Mouse (Mus musculus): Measurements from ENCODE around the gene Nat14.
A peak's percentile ranks its signal among the peaks of the same experiment; 100 is the strongest.

Gene Nat14

DNA sequence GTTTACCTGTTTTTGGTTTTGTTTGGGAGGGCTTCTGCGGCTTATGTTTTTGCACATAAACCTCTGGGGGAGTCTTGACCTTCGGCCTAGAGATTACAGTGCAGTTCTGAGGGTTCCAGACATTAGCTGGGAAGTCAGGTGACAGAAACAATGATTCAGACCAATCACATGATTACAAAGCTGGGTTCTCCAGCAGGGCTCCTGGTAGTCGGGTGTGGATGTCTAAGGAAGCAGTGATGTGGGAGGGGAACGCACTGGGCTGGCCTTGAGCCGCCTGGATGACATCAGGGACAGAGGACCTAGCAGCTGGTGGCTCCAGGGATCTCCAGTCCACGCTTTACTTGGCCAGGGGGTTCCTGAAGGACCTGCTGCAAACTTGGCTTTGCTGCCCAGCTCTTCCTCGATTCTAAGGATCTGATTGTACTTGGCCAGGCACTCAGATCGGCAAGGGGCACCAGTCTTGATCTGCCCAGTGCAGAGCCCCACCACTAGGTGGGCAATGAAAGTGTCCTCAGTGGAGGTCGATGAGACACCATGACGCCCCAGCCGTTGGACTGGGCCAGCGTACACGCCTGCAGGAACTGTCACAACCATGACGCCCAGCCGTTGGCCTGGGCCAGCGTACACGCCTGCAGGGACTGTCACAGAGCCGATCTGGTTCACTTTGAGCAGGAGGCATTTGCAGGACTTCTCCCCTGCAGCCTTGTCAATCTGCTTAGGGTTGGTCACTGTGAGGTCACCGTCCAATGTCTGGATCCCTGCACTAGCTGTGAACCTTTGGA is 28.9 kb downstream of the Nat14 start:
- DNase-seq (ENCODE audit: low read depth): peak; percentile 47

DNA sequence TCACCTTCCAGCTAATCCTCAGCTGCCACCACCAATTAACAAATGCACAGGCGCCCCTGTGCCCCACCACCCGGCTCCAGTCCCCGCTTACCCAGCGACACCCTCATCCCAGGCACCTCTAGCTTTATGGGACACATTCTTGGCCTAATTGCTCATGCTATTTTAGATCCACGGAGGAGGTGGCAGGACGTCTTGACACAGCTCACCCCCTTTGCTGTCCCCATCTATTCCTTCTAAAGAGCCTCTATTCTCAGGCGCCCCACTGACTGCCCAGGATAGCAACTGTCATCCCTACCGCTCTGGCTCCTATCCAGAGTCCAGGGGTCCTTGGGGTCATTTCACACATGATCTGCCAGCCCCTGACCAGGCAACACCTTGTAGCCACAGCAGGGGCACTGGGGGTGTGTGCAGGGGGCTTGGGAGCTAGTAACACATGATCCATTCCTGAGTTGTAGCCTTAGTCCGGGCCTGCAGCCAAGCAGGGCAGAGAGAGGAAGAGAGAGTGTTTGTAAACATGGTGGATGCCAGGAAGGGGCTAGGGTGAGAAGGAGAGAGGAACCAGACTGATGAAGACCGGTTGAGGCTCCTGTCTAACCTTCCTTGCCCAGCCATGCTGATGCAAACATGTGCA is 32.1 kb downstream of the Nat14 start:
- DNase-seq (ENCODE audit: low read depth): no peak

DNA sequence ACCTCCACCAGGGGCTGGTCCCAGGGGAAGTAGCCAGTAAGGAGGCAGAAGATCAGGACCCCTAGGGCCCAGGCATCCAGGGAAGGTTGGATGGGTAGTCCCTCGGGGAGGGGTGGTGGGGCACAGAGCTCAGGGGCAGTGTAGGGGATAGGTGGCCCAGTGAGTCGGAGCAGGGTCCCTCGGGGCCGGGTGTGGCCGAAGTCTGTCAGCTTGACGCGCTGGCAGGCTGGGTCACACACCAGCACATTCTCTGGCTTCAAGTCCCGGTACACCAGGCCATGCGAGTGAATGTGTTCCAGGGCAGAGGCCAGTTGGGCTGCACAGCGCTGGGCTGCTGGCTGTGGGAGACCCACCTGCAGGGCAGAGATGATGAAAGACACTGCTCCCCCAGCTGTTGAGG is 35.5 kb downstream of the Nat14 start:
- DNase-seq (ENCODE audit: low read depth): no peak

DNA sequence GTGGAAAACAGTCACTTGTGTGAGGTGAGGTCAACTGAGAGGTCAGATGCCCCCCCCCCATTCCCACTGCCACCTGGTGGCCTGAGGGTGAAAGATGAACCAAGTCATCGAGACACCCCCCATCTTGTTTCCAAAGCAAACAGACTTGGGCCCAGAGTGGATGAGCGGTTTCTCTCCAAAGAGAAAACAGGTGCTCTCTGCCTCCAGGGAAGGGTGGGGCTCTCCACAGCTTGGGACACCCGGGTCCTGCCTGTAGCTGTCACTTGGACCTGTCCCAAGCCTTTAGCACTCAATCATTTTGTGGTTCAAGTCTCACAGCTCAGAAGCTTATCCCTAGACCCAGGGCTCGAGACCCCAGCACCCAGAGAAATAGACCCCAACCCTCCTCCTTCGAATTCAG is 41.7 kb downstream of the Nat14 start:
- no peak for DNase-seq (ENCODE audit: low read depth)

DNA sequence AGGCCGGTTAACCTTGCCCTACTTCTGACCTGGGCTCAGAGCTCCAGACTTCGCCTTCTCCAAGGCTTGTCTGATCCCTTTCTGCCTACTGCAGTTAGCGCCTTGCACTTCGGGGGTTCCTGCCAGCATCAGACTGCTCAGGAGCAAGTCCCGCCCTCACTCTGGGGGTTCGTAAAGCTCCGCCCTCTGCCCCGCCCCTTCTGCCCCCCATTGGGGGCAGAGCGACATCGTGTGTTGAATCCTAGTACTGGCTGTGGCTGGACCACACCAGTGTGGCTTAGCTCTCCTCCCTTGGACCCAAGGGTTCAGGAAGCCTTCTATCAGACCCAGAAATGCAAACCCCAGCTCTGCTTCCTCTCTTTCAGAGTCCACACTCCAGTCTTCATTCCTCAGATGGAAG is 42.4 kb downstream of the Nat14 start, which contains the start of gene Sbk2:
Gene Sbk2, minus strand, starts transcription at position 135 of the 400 bp plus-strand sequence.
- DNase-seq (ENCODE audit: low read depth): peak; percentile 66

DNA sequence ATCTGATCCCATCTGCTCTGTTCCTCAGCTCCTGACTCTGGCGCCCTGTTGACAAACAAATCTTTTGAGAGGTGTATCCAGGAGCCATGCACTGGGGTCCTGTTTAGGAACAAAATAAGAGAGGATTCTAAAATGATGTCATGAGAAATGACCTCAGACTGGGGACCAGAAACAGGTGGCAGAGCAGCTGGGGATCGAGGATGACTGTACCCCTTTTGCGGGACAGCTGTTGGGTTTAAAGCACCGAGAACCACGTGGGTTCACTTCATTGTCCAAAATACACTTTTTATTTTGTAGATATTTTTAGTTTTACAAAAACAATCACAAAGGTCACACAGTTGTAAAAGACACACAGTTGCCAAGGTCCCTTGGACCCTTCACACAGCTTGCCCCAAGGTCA is 43.2 kb downstream of the Nat14 start:
- DNase-seq (ENCODE audit: low read depth): no peak

DNA sequence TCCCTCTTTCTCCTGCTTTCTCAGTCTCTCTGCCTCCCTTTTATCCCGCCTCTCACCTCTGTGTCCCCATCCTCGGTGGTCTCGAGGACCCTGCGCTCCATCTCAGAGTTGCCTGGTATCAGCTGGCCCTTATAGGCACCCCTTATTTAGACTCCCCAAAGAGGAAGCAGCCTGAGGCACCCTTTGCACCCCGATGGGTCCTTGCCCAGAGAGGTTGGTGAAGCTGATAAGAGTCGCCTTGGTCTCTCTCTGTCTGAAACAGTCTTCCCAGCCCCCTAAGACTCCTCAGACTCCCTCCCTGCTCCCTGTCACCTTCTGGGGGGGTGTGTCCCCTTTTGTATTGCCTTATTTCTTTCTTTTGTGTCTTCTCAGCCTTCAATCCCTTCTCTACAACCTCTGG is 49.2 kb downstream of the Nat14 start, which contains the start of gene Sbk3:
Gene Sbk3, minus strand, starts transcription at position 101 of the 400 bp plus-strand sequence.
- no peak for DNase-seq (ENCODE audit: low read depth)

DNA sequence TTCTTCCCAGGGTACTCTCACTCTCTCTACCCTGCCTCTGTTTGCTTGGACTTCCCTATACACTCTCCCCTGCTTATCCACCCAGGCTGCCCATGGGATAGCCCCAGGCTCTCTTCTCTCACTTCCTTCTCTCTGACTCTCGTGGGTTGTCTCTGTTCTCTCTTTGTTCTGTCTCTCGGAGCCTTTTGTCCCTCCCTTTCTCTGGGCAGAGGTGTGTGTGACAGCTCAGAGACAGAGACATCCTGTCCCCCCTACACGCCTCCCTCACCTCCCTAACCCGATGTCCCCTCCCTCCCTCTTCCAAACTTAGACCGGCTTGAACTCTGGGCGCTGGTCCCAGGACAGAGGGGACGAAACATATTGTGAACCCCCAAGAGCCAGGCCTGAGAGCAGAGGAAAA is 49.9 kb downstream of the Nat14 start:
- no peak for DNase-seq (ENCODE audit: low read depth)

DNA sequence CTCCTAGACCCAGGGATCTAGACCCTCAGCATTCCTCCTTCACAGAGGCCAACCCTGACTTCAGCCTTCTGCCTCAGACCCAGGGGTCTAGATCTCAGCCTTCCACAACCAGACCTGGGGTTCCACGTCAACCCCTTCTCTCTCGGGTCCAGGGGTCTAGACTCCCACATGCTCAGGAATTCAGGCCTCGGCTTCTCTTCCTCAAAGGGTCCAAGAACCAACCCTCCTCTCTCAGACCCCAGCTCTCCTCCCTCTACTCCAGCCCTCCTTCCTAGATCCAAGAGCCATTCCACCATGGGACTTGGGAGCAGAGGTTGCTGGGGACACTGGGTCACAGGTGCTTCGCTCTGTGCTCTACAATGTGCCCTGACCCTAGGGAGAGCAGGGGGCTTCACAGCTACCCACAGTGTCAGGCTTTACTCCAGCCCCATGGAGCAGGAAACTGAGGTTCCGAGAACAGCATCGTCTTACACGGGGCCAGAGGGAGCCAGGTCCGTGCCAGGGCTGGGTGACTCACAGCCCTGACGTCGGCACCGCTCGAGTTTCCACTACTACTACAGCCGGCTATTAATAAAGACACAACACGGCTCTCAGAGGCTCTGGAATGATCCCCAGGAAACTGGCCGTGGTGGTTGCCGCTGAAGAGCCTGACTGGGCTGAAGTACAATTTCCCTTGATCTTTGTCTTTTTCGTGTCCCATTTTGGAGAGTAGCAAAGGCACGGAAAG is 50.7 kb downstream of the Nat14 start:
- peak; percentile 96 for DNase-seq (ENCODE audit: low read depth)
